Mouse (Mus musculus) mature B cell (primary cell): ENCODE measurements around the gene Ace2.

Experiments used
- in situ Hi-C: fragments of 300-500 bp; cut with MboI; formaldehyde crosslinking; loops from 2 replicates; pipeline ENCODE4 v1.14.3; 2019

Gene Ace2

GRCm38 (mm10) chrX:164139032-164139431 lies at the start of gene Ace2:
Gene Ace2, plus strand, starts transcription at chrX:164139332.
- in situ Hi-C loops = no loop called here

GRCm38 (mm10) chrX:164089916-164090315 lies 49.2 kb upstream of the Ace2 start:
- in situ Hi-C loops = no loop called here

GRCm38 (mm10) chrX:164092300-164093169 lies 46.6 kb upstream of the Ace2 start:
- in situ Hi-C loops = no loop called here

- in situ Hi-C loops = no loop called here
Observed at GRCm38 (mm10) chrX:164093435-164093834, 45.7 kb upstream of the Ace2 start.

- in situ Hi-C loops = no loop called here
Observed at GRCm38 (mm10) chrX:164095838-164096237, 43.3 kb upstream of the Ace2 start.

- in situ Hi-C loops = no loop called here
Observed at GRCm38 (mm10) chrX:164101483-164101882, 37.6 kb upstream of the Ace2 start.

GRCm38 (mm10) chrX:164102198-164102597 lies 36.9 kb upstream of the Ace2 start:
- in situ Hi-C loops = no loop called here

GRCm38 (mm10) chrX:164102656-164103055 lies 36.5 kb upstream of the Ace2 start:
- in situ Hi-C loops = no loop called here

- in situ Hi-C loops = no loop called here
Observed at GRCm38 (mm10) chrX:164111146-164111545, 28.0 kb upstream of the Ace2 start.

GRCm38 (mm10) chrX:164113744-164114143 lies 25.4 kb upstream of the Ace2 start:
- in situ Hi-C loops = no loop called here

- in situ Hi-C loops = no loop called here
Observed at GRCm38 (mm10) chrX:164123942-164124341, 15.2 kb upstream of the Ace2 start.

GRCm38 (mm10) chrX:164133531-164133930 lies 5.6 kb upstream of the Ace2 start:
- in situ Hi-C loops = no loop called here

GRCm38 (mm10) chrX:164135304-164135818 lies 3.8 kb upstream of the Ace2 start:
- in situ Hi-C loops = no loop called here

GRCm38 (mm10) chrX:164145463-164146250 lies 6.5 kb downstream of the Ace2 start:
- in situ Hi-C loops = no loop called here

- in situ Hi-C loops = no loop called here
Observed at GRCm38 (mm10) chrX:164152703-164153102, 13.6 kb downstream of the Ace2 start.

- in situ Hi-C loops = no loop called here
Observed at GRCm38 (mm10) chrX:164153606-164154005, 14.5 kb downstream of the Ace2 start.

GRCm38 (mm10) chrX:164154594-164154993 lies 15.5 kb downstream of the Ace2 start:
- in situ Hi-C loops = no loop called here

GRCm38 (mm10) chrX:164164681-164165080 lies 25.5 kb downstream of the Ace2 start:
- in situ Hi-C loops = no loop called here

- in situ Hi-C loops = no loop called here
Observed at GRCm38 (mm10) chrX:164171034-164171433, 31.9 kb downstream of the Ace2 start.

- in situ Hi-C loops = no loop called here
Observed at GRCm38 (mm10) chrX:164173880-164174279, 34.7 kb downstream of the Ace2 start.

- in situ Hi-C loops = loop anchor here (25.0 kb wide), 1 partner anchor 237 kb away; the partner anchor contains the start of gene Piga
Observed at GRCm38 (mm10) chrX:164175311-164175710, 36.2 kb downstream of the Ace2 start.

GRCm38 (mm10) chrX:164175780-164176179 lies 36.6 kb downstream of the Ace2 start:
- in situ Hi-C loops = loop anchor here (25.0 kb wide), 1 partner anchor 237 kb away; the partner anchor contains the start of gene Piga
